Mouse (Mus musculus) CH12.LX (cell line): ENCODE data around the gene Ugt2b1. TPM values are rescaled to one million over a fixed set of nuclear protein-coding genes. Genes with fewer than 3 reads are reported as not detected.

ENCODE experiments used
- DNase-seq: peaks from one replicate; pipeline ENCODE4 v3.0.0-alpha.2; 2013; ENCODE audit errors: extremely low read depth
- H3K27ac ChIP-seq: 2 replicates; pipeline ENCODE4 v1.5.1; 2012; ENCODE audit warnings: low read depth, mild to moderate bottlenecking, control low read depth, moderate library complexity; ENCODE audit not compliant: insufficient read depth
- H3K27me3 ChIP-seq: replicated peaks from 2 replicates; pipeline ENCODE3; 2012; ENCODE audit warnings: inconsistent platforms
- H3K36me3 ChIP-seq, 2 experiments: replicated peaks in 1 of 2; 2 replicates each; pipeline versions ENCODE3 to v1.6.1; 2012; ENCODE audit warnings: inconsistent platforms in 1 of 2, low read length in 1 of 2, mild to moderate bottlenecking in 1 of 2, mixed read lengths in 1 of 2, moderate library complexity in 1 of 2; ENCODE audit not compliant: control insufficient read depth in 1 of 2, insufficient read depth in 1 of 2
- H3K4me1 ChIP-seq, 2 experiments: 2 replicates each; pipeline ENCODE4 v1.6.1; 2012; ENCODE audit warnings: inconsistent platforms in 1 of 2, moderate library complexity in 1 of 2; ENCODE audit not compliant: insufficient read depth in 2 of 2, control insufficient read depth in 1 of 2
- H3K4me2 ChIP-seq: 2 replicates; pipeline ENCODE4 v1.6.1; 2012; ENCODE audit warnings: low read depth, mild to moderate bottlenecking, control low read depth; ENCODE audit not compliant: poor library complexity, insufficient read depth, severe bottlenecking
- H3K4me3 ChIP-seq, 3 experiments: fragments of 150-350 bp in 1 of 3; sonication (generic) in 1 of 3; replicated peaks in 1 of 3; 2 replicates each; pipeline versions ENCODE3 to v1.5.1; 2011 to 2012; ENCODE audit warnings: low read depth in 2 of 3, low read length in 2 of 3, mild to moderate bottlenecking in 2 of 3, moderate library complexity in 2 of 3, control low read depth in 1 of 3, improper control_type of control experiment in 1 of 3, inconsistent platforms in 1 of 3, mixed read lengths in 1 of 3; ENCODE audit not compliant: poor library complexity in 1 of 3
- H3K79me2 ChIP-seq: replicated peaks from 2 replicates; pipeline ENCODE4 v1.6.1; 2012; ENCODE audit warnings: mild to moderate bottlenecking, moderate library complexity; ENCODE audit not compliant: control insufficient read depth, poor library complexity, insufficient read depth, severe bottlenecking; ENCODE audit errors: extremely low read depth
- H3K9ac ChIP-seq: 2 replicates; pipeline ENCODE4 v1.6.1; 2012; ENCODE audit warnings: low read depth, mild to moderate bottlenecking, control low read depth, moderate library complexity; ENCODE audit not compliant: insufficient read depth
- H3K9me3 ChIP-seq: replicated peaks from 2 replicates; pipeline ENCODE3; 2012; ENCODE audit warnings: low read length, inconsistent platforms, mixed read lengths
- CTCF ChIP-seq, 2 experiments: IDR thresholded peaks in 1 of 2; conservative IDR thresholded peaks in 1 of 2; 2 replicates each; pipeline ENCODE4 v1.5.1; 2011 to 2012; ENCODE audit warnings: low read depth in 2 of 2, low read length in 2 of 2, improper control_type of control experiment in 1 of 2, inconsistent platforms in 1 of 2, mild to moderate bottlenecking in 1 of 2, moderate library complexity in 1 of 2
- ELF1 ChIP-seq: IDR thresholded peaks from 2 replicates; pipeline ENCODE4 v1.6.1; 2014; ENCODE audit warnings: low read depth, mild to moderate bottlenecking, inconsistent platforms, low read length, improper control_type of control experiment
- EP300 ChIP-seq: IDR thresholded peaks from 2 replicates; pipeline ENCODE4 v1.6.1; 2011; ENCODE audit warnings: low read length, improper control_type of control experiment
- ETS1 ChIP-seq: conservative IDR thresholded peaks from 2 replicates; pipeline ENCODE4 v1.6.1; 2012; ENCODE audit warnings: low read depth, mild to moderate bottlenecking, inconsistent platforms, low read length, improper control_type of control experiment, moderate library complexity
- GABPA ChIP-seq: IDR thresholded peaks from 2 replicates; pipeline ENCODE4 v1.6.1; 2012; ENCODE audit warnings: low read depth, low read length, improper control_type of control experiment, inconsistent platforms; ENCODE audit not compliant: insufficient replicate concordance
- JUN ChIP-seq: IDR thresholded peaks from 2 replicates; pipeline ENCODE4 v1.6.1; 2011; ENCODE audit warnings: low read depth, mild to moderate bottlenecking, low read length, improper control_type of control experiment, moderate library complexity; ENCODE audit not compliant: insufficient read depth
- KAT2A ChIP-seq: IDR thresholded peaks from 2 replicates; pipeline ENCODE4 v1.6.1; 2012; ENCODE audit warnings: low read length, improper control_type of control experiment, inconsistent platforms; ENCODE audit not compliant: insufficient replicate concordance
- MAFK ChIP-seq: IDR thresholded peaks from 2 replicates; pipeline ENCODE4 v1.6.1; 2011; ENCODE audit warnings: low read length, improper control_type of control experiment; ENCODE audit not compliant: insufficient replicate concordance
- MAX ChIP-seq: IDR thresholded peaks from 2 replicates; pipeline ENCODE4 v1.6.1; 2011; ENCODE audit warnings: low read length, improper control_type of control experiment
- MAZ ChIP-seq: IDR thresholded peaks from 2 replicates; pipeline ENCODE4 v1.6.1; 2012; ENCODE audit warnings: low read depth, mild to moderate bottlenecking, inconsistent platforms, low read length, improper control_type of control experiment, moderate library complexity
- MEF2A ChIP-seq: IDR thresholded peaks from 2 replicates; pipeline ENCODE4 v1.6.1; 2014; ENCODE audit warnings: low read depth, mild to moderate bottlenecking, inconsistent platforms, low read length, improper control_type of control experiment, borderline replicate concordance
- MYC ChIP-seq: IDR thresholded peaks from 2 replicates; pipeline ENCODE4 v1.6.1; 2011; ENCODE audit warnings: low read depth, mild to moderate bottlenecking, improper control_type of control experiment, low read length
- NELFE ChIP-seq: IDR thresholded peaks from 2 replicates; pipeline ENCODE4 v1.6.1; 2011; ENCODE audit warnings: low read depth, low read length, improper control_type of control experiment
- POLR2A ChIP-seq: IDR thresholded peaks from 2 replicates; pipeline ENCODE4 v1.6.1; 2011; ENCODE audit warnings: low read depth, mild to moderate bottlenecking, improper control_type of control experiment, low read length
- RAD21 ChIP-seq: IDR thresholded peaks from 2 replicates; pipeline ENCODE4 v1.6.1; 2011; ENCODE audit warnings: low read depth, mild to moderate bottlenecking, low read length, improper control_type of control experiment, moderate library complexity
- SMC3 ChIP-seq: IDR thresholded peaks from 2 replicates; pipeline ENCODE4 v1.6.1; 2011; ENCODE audit warnings: low read depth, low read length, improper control_type of control experiment
- TBP ChIP-seq: conservative IDR thresholded peaks from 2 replicates; pipeline ENCODE4 v1.6.1; 2011; ENCODE audit warnings: low read depth, low read length, improper control_type of control experiment
- ZKSCAN1 ChIP-seq: IDR thresholded peaks from 2 replicates; pipeline ENCODE4 v1.6.1; 2012; ENCODE audit warnings: low read depth, inconsistent platforms, low read length, improper control_type of control experiment, borderline replicate concordance
- ZMIZ1 ChIP-seq: IDR thresholded peaks from 2 replicates; pipeline ENCODE4 v1.6.1; 2012; ENCODE audit warnings: low read depth, mild to moderate bottlenecking, inconsistent platforms, low read length, improper control_type of control experiment
- dilution Hi-C: fragments of 300-500 bp; cut with MboI; formaldehyde crosslinking; loops from 2 replicates; pipeline ENCODE4 v1.14.3; 2020; ENCODE audit warnings: low sequenced_read_pairs; ENCODE audit not compliant: extremely low pct_unique_long_range_greater_than_20kb, extremely low pct_ligation_motif_present
- in situ Hi-C: fragments of 300-500 bp; cut with MboI; formaldehyde crosslinking; loops from 3 replicates; pipeline ENCODE4 v1.14.3; 2019; ENCODE audit warnings: low sequenced_read_pairs, low pct_ligation_motif_present, low pct_unique_long_range_greater_than_20kb, mixed read lengths
- polyA plus RNA-seq: library from polyadenylated mRNA; unstranded; fragments of >175 nt; gene quantifications from 2 replicates; pipeline ENCODE4 v1.2.1, GENCODE M21; 2012; ENCODE audit warnings: low read depth; ENCODE audit not compliant: insufficient read length
- total RNA-seq, 2 experiments: library from RNA; depleted of rRNA; stranded (reverse); fragments of 300-350 nt in 1 of 2; fragments of >200 nt in 1 of 2; gene quantifications; 2 replicates each; pipeline ENCODE4 v1.2.3; 2012 to 2014

Gene Ugt2b1
- total and polyA plus RNA-seq, 3 experiments = not detected

- H3K9me3 ChIP-seq = no peaks in the 10 kb centered on the region
- DNase-seq = no peak
- H3K27ac ChIP-seq = no peak overlapping the region
- TF ChIP-seq MAFK = no peak
- TF ChIP-seq MAX = no peak
- TF ChIP-seq RAD21 = no peak
- no peak for TF ChIP-seq ZMIZ1
- no peak for TF ChIP-seq ZKSCAN1
- no peak for TF ChIP-seq TBP
- no peak for TF ChIP-seq EP300
- TF ChIP-seq SMC3 = no peak
- TF ChIP-seq ELF1 = no peak
- TF ChIP-seq POLR2A = no peak
- TF ChIP-seq JUN = no peak
- no peak for TF ChIP-seq ETS1
- TF ChIP-seq GABPA = no peak
- TF ChIP-seq NELFE = no peak
- TF ChIP-seq MEF2A = no peak
- TF ChIP-seq MAZ = no peak
- TF ChIP-seq KAT2A = no peak
- no peak for TF ChIP-seq MYC
- TF ChIP-seq CTCF (conservative IDR thresholded peaks at IDR 0.05 in 1 of 2, IDR thresholded peaks at IDR 0.05 in 1 of 2; ENCODE audit: low read depth in 2 of 2, low read length in 2 of 2) = no peak
- dilution Hi-C loops = no loop called here
- H3K4me3 ChIP-seq = no peak overlapping the region
- H3K79me2 ChIP-seq = no peaks in the 10 kb centered on the region
- H3K27me3 ChIP-seq = no peaks in the 10 kb centered on the region
- in situ Hi-C loops = no loop called here
- H3K36me3 ChIP-seq = no peaks in the 10 kb centered on the region
- H3K9ac ChIP-seq = no peak overlapping the region
- H3K4me2 ChIP-seq = no peak overlapping the region
- H3K4me1 ChIP-seq = no peaks in the 10 kb centered on the region
These were observed 54.5 kb downstream of the Ugt2b1 start for GRCm38 (mm10) chr5:86871877-86872276.

Other genes starting within 250 kb of the Ugt2b1 start
- not detected in 2 replicates for gene Tmprss11e, start 180.7 kb downstream of the Ugt2b1 start, total RNA-seq (2012; rRNA removed)
- not detected in 2 replicates for gene Tmprss11e, start 180.7 kb downstream of the Ugt2b1 start, total RNA-seq (2014; rRNA removed)
- gene Tmprss11e, start 180.7 kb downstream of the Ugt2b1 start, polyA plus RNA-seq = not detected in 2 replicates
- 40.0 and 47.8 TPM in 2 replicates for gene Ythdc1, start 122.3 kb downstream of the Ugt2b1 start, total RNA-seq (2012; rRNA removed)
- 64.9 and 69.4 TPM in 2 replicates for gene Ythdc1, start 122.3 kb downstream of the Ugt2b1 start, total RNA-seq (2014; rRNA removed)
- 116 and 118 TPM in 2 replicates for gene Ythdc1, start 122.3 kb downstream of the Ugt2b1 start, polyA plus RNA-seq
- gene Ugt2b34, start 19.6 kb downstream of the Ugt2b1 start, total RNA-seq (2012; rRNA removed) = not detected in 2 replicates
- not detected in 2 replicates for gene Ugt2b34, start 19.6 kb downstream of the Ugt2b1 start, total RNA-seq (2014; rRNA removed)
- gene Ugt2b34, start 19.6 kb downstream of the Ugt2b1 start, polyA plus RNA-seq = not detected in 2 replicates
- gene Ugt2b35, start 74.3 kb upstream of the Ugt2b1 start, total RNA-seq (2012; rRNA removed) = not detected in 2 replicates
- not detected in 2 replicates for gene Ugt2b35, start 74.3 kb upstream of the Ugt2b1 start, total RNA-seq (2014; rRNA removed)
- not detected in 2 replicates for gene Ugt2b35, start 74.3 kb upstream of the Ugt2b1 start, polyA plus RNA-seq
- gene Ugt2b36, start 166.0 kb upstream of the Ugt2b1 start, total RNA-seq (2012; rRNA removed) = not detected in 2 replicates
- not detected in 2 replicates for gene Ugt2b36, start 166.0 kb upstream of the Ugt2b1 start, total RNA-seq (2014; rRNA removed)
- gene Ugt2b36, start 166.0 kb upstream of the Ugt2b1 start, polyA plus RNA-seq = not detected in 2 replicates
- not detected in 2 replicates for gene Ugt2b5, start 213.8 kb upstream of the Ugt2b1 start, total RNA-seq (2012; rRNA removed)
- gene Ugt2b5, start 213.8 kb upstream of the Ugt2b1 start, total RNA-seq (2014; rRNA removed) = not detected in 2 replicates
- gene Ugt2b5, start 213.8 kb upstream of the Ugt2b1 start, polyA plus RNA-seq = not detected in 2 replicates